Mouse (Mus musculus) cortical plate, adult 2 months (tissue): Measurements from ENCODE around the gene Trim31. TPM values are rescaled to one million over a fixed set of nuclear protein-coding genes. Genes with fewer than 3 reads are reported as not detected.

Source experiments
- H3K27ac ChIP-seq: fragments of 200-500 bp; 2 replicates; pipeline ENCODE4 v1.5.1; 2012; ENCODE audit warnings: low read length, control low read depth, inconsistent platforms; ENCODE audit not compliant: insufficient read depth
- H3K4me1 ChIP-seq: fragments of 200-500 bp; 2 replicates; pipeline ENCODE4 v1.6.1; 2011; ENCODE audit warnings: low read length; ENCODE audit not compliant: control insufficient read depth, insufficient read depth
- H3K4me3 ChIP-seq: fragments of 200-500 bp; 2 replicates; pipeline ENCODE4 v1.5.1; 2011; ENCODE audit warnings: mild to moderate bottlenecking, low read length, control low read depth; ENCODE audit not compliant: insufficient read depth
- CTCF ChIP-seq: fragments of 200-500 bp; IDR thresholded peaks from 2 replicates; pipeline ENCODE4 v1.5.1; 2011; ENCODE audit warnings: mild to moderate bottlenecking, control low read depth, low read length; ENCODE audit not compliant: insufficient read depth; ENCODE audit errors: extremely low read depth
- POLR2A ChIP-seq: fragments of 200-500 bp; IDR thresholded peaks from 2 replicates; pipeline ENCODE4 v1.6.1; 2011; ENCODE audit warnings: mild to moderate bottlenecking, low read length, control low read depth; ENCODE audit not compliant: insufficient read depth; ENCODE audit errors: extremely low read depth
- polyA plus RNA-seq: library from polyadenylated mRNA; depleted of rRNA; stranded (reverse); fragments of >200 nt; gene quantifications from 2 replicates; pipeline ENCODE4 v1.2.3, GENCODE M21; 2012; rRNA removed

Gene Trim31
- not detected in 2 replicates for polyA plus RNA-seq

DNA sequence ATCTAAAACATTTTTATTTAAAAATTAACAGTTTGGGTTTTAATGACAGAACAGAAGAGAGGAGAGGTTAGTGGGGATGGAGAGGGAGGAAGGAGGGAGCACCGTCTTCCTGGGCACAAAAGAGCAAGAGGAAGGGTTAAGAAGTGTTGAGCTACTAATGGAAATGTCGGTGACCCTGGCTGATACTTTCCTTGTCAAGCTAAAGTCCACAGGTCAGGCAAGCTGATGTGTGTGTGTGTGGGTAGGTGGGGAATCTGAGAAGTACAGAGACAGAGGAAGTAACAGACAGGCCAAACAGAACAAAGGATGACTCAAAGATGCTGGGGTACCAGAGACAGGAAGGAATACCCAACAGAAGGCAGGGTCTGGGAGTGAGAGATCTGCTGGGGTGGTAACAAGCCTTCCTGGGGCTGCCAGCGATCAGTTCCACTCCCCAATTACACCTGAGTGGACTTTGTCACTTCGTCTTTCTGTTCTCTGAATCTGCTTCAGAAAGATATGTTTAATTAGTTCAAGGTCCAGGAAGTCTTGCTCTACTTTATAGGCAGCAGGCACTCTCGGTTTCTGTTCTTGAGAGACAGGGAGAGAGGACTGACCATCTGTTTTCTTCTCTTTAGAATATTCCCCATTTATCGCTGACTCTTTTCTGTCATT is at the start of gene Trim31:
Gene Trim31, plus strand, starts transcription at position 567 of the 654 bp plus-strand sequence.
- H3K4me1 ChIP-seq, result peaks cover 2% of the 10 kb centered on the region; the same call in 1 of the 2 replicates
- TF ChIP-seq CTCF (no peak), POLR2A (no peak)
- H3K4me3 ChIP-seq, result no peak within 1 kb of the TSS
- H3K27ac ChIP-seq, result no peak within 1 kb of the TSS

DNA sequence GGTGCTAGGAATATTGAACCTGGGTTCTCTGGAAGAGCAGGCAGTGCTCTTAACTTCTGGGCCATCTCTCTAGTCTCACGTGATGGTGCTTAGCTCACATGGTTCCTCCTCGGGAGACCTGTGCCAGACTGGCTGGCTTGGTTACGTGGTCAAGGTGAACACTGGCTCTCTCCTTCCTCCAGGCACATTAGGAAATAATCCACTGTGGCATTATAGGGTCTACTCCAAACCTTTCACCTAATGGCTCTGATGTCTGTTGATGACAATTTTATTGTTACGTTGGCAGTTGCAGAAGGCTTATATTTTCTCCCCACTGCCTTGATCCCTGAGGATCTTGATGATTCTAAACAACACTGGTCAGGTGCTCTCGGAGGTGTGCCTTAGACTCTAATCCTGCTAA is 49.0 kb upstream of the Trim31 start:
- H3K4me3 ChIP-seq, result no peak overlapping the region
- no peaks in the 10 kb centered on the region; the same call in 1 of the 2 replicates for H3K4me1 ChIP-seq
- peak overlapping the region; percentile 31; the same call in 1 of the 2 replicates for H3K27ac ChIP-seq
- no peak for TF ChIP-seq CTCF
- TF ChIP-seq POLR2A, result no peak

DNA sequence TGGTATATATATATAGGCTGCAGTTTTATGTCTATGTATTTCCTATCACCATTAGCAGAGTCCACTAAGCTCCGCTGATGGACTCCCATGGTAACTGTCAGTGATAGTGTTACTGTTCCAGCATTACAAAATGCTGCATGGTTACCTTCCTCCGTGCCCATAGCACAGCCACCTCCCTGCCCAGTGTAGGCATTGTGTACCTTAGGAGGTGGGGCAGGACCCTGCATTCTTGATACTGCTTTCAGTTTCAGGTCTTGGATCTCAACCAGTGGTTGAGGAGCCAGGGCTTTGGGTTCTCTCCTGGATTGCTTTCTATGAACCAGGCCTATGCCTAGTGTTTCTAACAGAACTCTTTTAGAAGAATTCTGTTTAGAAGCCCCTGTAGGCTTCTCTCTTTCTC is 47.9 kb upstream of the Trim31 start:
- no peak for TF ChIP-seq POLR2A
- TF ChIP-seq CTCF, result no peak
- Histone ChIP-seq H3K4me1 (no peaks in the 10 kb centered on the region; the same call in 1 of the 2 replicates), H3K27ac (no peak overlapping the region), H3K4me3 (no peak overlapping the region)

DNA sequence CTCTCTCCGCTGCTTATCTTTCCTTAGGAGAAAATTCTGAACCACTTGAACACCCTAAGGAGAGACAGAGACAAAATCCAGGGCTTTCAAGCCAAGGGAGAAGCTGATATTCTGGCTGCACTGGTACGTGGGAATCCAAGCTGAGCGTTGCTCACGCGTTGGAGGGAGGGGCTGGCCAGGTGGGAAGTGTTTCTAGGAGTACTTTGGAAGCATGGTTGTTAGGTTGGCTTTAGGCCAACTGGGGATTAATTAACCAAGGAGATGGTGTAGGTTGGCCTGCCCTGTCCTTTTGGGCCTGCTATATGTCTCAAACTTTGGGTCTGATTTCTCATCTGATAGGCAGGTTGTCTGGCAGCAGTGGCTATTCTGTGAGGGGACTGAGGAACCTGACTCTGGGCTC is 46.7 kb upstream of the Trim31 start:
- Histone ChIP-seq H3K4me3 (no peak overlapping the region), H3K27ac (no peak overlapping the region), H3K4me1 (no peaks in the 10 kb centered on the region; the same call in 1 of the 2 replicates)
- TF ChIP-seq CTCF, result no peak
- TF ChIP-seq POLR2A, result no peak

DNA sequence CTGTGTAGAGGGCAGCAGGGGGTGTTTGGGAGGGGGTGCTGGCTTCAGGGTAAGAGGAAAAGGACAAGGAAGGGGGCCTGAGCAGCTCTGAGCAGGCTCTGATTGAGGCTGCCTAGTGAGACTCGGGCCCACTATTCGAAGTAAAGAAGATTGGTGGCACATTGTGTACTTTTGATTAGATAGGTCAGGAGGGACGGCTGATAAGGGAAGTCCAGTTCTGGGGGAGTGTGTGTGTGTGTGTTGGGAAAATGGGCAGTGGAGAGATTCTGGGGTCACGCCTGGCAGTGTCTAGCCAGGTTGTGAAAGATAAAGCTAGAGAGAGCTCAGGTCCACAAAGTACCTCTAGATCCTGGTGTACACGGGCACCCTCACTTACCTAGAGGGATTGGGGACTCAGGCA is 46.3 kb upstream of the Trim31 start:
- no peak for TF ChIP-seq CTCF
- H3K27ac ChIP-seq, result no peak overlapping the region
- no peak overlapping the region for H3K4me3 ChIP-seq
- no peaks in the 10 kb centered on the region; the same call in 1 of the 2 replicates for H3K4me1 ChIP-seq

DNA sequence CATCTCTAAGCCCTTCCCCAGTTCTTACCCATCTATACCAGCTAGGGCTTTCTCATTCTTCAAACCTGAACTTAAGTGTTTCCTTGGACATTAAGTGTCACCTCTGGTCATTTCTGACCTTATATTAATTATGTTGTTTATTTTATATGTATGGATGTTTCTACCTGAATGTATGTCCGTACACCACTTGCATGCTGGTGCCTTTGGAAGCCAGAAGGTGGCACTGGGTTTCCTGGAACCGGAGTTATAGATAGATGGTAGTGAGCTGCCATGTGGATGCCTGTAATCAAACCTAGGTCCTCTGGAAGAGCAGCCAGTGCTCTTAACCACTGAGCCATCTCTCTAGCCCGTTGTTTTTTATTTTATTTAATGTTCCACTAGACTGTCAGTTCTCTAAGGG is 42.4 kb upstream of the Trim31 start:
- Histone ChIP-seq H3K4me3 (no peak overlapping the region), H3K4me1 (no peaks in the 10 kb centered on the region), H3K27ac (no peak overlapping the region)
- TF ChIP-seq POLR2A (no peak), CTCF (no peak)

DNA sequence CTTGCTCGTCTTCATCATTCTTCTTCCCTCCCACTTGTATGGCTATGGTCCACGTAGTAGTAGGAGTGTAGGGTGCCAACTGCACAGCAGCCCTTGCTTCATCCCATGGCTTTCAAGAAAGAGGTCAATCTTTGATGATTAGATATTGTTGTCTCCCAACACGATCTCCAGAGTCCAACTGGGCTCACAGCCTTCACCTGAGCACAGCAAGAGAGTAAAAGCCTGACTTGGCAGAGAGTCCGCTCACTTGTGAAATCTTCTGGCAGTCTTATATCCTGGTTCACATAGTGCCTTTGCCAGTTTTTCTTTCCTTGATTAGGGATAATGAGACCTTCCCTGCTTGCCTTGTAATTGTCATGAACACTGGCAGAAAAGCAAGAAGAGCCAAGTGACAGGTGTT is 41.7 kb upstream of the Trim31 start:
- no peak overlapping the region for H3K27ac ChIP-seq
- no peak for TF ChIP-seq CTCF
- TF ChIP-seq POLR2A, result no peak
- H3K4me1 ChIP-seq, result no peaks in the 10 kb centered on the region
- H3K4me3 ChIP-seq, result no peak overlapping the region

DNA sequence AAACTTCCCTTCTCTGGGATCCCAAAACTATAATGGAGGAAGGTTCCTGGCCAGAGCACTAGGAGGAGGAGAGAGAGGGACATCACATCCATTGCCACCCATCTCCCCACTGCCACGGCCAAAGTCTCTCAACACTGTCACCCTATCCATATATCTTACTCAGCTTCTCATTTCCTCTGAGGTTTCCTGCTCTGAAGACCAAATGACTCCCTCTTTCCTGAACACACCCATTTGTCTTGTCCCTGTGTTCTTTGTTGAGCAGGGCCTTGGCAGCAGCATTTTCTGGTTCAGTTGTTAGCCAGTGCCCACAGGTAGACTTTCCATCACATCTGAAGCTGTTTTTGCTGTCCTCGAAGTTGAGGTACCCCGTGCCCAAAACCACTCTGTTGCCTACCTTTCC is 39.7 kb upstream of the Trim31 start:
- H3K4me3 ChIP-seq, result no peak overlapping the region
- TF ChIP-seq CTCF (no peak), POLR2A (no peak)
- no peaks in the 10 kb centered on the region for H3K4me1 ChIP-seq
- H3K27ac ChIP-seq, result no peak overlapping the region

DNA sequence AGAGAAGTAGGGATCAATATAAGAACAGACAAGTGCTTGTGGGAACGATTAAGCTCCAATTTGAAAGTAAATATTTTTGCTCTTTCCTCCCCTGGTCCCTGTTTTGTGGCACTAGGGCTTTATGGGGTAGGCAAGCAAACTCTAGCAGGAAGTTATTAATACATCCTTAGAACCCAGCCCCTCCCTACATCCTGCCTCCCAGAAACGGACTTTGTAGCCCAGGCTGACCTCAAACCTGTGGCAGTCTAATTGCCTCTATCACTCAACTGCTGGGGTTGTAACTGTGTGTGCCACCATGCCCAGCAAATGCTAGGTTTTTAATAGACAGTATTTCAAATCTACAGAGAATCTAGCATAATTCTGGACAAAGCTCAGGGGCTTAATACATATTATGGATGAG is 36.2 kb upstream of the Trim31 start:
- no peak overlapping the region for H3K27ac ChIP-seq
- H3K4me3 ChIP-seq, result no peak overlapping the region
- TF ChIP-seq CTCF (no peak), POLR2A (no peak)
- H3K4me1 ChIP-seq, result no peaks in the 10 kb centered on the region

DNA sequence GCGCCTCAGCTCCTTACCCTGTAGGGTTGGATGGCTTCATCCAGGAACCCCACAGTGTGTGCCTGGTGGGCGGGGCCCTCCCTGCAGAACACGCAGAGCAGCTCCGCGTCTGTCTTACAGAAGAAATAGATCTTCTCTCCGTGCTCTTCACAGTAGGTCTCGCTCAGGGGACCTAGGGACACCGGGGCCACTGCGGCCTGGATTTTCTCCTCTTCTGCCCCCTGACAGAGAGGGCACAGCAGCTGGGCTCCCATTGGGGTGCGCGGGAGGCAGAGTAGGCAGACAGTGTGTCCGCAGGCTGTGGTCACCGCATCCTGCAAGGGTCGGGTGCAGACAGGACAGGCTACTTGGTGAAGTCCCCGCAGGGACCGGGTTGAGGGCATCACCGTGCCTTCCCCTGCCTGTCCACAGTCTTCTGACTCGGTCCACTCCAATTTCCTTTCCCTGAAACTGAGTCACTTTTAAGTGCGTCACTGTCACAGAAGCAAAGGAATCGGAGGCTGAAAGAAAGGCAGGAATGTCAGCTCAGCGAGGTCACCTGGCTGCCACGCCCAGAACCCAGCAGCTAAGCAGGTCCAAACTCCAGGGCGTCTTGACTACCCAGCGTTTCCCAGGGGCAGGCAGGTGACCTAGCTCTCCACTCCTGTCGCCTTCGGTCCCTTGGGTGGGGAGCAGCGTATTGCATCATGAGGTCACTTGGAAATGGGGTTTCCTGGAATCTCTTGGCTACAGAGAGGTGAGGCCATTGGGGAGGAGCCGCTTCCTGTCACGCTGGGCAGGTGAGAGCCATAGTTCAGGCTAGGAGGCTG is 31.0 kb upstream of the Trim31 start, which contains the start of gene Trim15:
Gene Trim15, minus strand, starts transcription at position 492 of the 809 bp plus-strand sequence.
- TF ChIP-seq CTCF (no peak), POLR2A (no peak)
- Histone ChIP-seq H3K4me3 (no peak within 1 kb of the TSS), H3K4me1 (no peaks in the 10 kb centered on the region), H3K27ac (no peak within 1 kb of the TSS)
